Mouse (Mus musculus): ENCODE data around the gene Tcf15. TPM values are rescaled to one million over a fixed set of nuclear protein-coding genes. Genes with fewer than 3 reads are reported as not detected.

Tcf15 gene
- polyA plus RNA-seq, 1 experiment from 2014 or later = 5.5 TPM

DNA sequence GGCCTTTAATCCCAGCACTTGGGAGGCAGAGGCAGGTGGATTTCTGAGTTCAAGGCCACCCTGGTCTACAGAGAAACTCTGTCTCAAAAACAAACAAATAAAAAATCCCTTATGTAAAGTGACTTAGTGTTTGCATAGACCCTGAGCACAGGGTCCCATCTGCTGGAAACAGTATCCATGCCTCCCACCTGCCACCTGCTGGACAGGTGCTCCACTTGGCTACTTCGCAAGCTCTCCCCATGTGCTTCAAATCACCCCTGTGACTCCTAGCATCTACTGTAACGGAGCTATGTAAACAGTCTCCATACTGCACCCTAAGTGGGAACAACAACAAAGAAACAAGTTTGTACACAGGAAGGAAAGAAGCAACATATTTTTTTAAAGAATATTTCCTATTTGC is 14.8 kb upstream of the Tcf15 start:
- Histone ChIP-seq H3K9ac (no peak overlapping the region), H3K27ac (replicated peaks) (no peak overlapping the region), H3K4me3 (replicated peaks) (no peak overlapping the region), H3K9me3 (replicated peaks) (no peaks in the 10 kb centered on the region), H3K4me2 (replicated peaks) (no peak overlapping the region), H3K4me1 (peaks cover 10% of the 10 kb centered on the region; the same call in 1 of the 2 replicates), H3K27me3 (no peaks in the 10 kb centered on the region), H3K36me3 (no peaks in the 10 kb centered on the region)
- WGBS = 53% methylated on average over 2 of the region's 2 CpGs
- no peak for ATAC-seq (ENCODE audit: insufficient number of reproducible peaks, low FRiP score, low TSS enrichment, low read depth)

DNA sequence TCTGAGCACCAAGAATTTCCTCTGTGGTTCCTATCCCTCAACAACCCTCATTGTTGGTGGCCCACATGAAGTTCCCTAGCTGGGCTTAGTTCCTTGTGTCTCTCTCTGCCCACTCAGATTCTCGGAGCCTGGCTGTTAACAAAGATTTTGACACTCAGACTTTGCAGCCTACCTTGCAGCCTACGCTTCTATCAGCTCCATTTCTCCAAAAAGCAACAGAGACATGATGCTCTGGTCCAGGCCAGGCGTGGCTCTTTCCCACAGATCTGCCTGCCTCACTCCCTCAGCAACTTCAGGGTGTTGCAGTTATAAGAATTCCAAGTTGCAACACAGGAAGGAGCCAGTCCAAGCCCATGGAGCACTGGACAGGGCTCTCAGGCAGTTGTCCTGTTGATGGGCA is 13.6 kb upstream of the Tcf15 start:
- Histone ChIP-seq H3K4me1 (peaks cover 10% of the 10 kb centered on the region; the same call in 1 of the 2 replicates), H3K9me3 (replicated peaks) (no peaks in the 10 kb centered on the region), H3K4me3 (replicated peaks) (no peak overlapping the region), H3K4me2 (replicated peaks) (no peak overlapping the region), H3K27ac (replicated peaks) (no peak overlapping the region), H3K27me3 (no peaks in the 10 kb centered on the region), H3K36me3 (no peaks in the 10 kb centered on the region), H3K9ac (no peak overlapping the region)
- WGBS = 73% methylated on average over 3 of the region's 3 CpGs
- no peak for ATAC-seq (ENCODE audit: insufficient number of reproducible peaks, low FRiP score, low TSS enrichment, low read depth)

DNA sequence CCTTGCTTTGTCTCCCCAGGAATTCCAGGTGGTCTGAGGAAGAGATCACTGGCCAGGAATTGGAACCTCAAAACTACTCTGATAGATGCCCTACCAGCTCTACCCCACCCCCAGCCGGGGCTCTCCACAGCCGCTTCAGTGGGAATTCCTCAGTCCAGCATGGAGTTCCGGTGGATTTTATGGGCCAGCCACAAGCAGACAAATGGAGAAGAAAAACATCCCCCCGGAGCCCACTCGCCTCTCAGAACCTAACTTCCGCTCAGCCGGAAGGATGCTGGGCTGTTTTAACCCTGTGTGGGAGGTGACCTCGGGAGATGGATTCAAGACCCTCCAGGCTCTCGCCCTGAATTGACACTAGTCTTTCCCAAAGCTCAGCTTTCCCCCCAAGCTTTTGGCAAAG is 11.3 kb upstream of the Tcf15 start:
- Histone ChIP-seq H3K4me3 (replicated peaks) (no peak overlapping the region), H3K4me1 (peaks cover 10% of the 10 kb centered on the region; the same call in 1 of the 2 replicates), H3K9me3 (replicated peaks) (no peaks in the 10 kb centered on the region), H3K4me2 (replicated peaks) (no peak overlapping the region), H3K27me3 (no peaks in the 10 kb centered on the region), H3K9ac (no peak overlapping the region), H3K27ac (replicated peaks) (no peak overlapping the region), H3K36me3 (no peaks in the 10 kb centered on the region)
- no peak for ATAC-seq (ENCODE audit: insufficient number of reproducible peaks, low FRiP score, low TSS enrichment, low read depth)
- WGBS = 49% methylated on average over 9 of the region's 9 CpGs

DNA sequence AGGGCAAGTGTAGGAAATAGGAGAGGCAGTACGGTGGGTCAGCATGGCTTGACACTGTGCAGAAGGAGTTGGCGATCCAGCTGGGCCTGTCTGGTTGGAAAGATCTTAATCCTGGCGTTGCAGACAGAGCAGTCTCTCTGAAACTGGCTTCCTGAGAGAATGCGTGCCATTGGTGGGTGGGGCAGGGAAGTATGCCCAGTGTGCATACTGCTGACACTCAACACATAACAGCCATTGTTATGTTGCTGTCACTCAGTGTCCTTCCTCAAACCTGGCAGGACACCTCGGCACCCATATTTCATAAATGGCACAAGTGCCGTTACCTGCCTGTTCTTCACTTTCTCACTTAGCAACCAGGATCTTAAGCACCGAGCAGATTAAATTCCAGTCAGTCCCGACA is 10.7 kb upstream of the Tcf15 start:
- H3K9ac ChIP-seq = no peak overlapping the region
- peak; percentile 34 for ATAC-seq (ENCODE audit: insufficient number of reproducible peaks, low FRiP score, low TSS enrichment, low read depth)

DNA sequence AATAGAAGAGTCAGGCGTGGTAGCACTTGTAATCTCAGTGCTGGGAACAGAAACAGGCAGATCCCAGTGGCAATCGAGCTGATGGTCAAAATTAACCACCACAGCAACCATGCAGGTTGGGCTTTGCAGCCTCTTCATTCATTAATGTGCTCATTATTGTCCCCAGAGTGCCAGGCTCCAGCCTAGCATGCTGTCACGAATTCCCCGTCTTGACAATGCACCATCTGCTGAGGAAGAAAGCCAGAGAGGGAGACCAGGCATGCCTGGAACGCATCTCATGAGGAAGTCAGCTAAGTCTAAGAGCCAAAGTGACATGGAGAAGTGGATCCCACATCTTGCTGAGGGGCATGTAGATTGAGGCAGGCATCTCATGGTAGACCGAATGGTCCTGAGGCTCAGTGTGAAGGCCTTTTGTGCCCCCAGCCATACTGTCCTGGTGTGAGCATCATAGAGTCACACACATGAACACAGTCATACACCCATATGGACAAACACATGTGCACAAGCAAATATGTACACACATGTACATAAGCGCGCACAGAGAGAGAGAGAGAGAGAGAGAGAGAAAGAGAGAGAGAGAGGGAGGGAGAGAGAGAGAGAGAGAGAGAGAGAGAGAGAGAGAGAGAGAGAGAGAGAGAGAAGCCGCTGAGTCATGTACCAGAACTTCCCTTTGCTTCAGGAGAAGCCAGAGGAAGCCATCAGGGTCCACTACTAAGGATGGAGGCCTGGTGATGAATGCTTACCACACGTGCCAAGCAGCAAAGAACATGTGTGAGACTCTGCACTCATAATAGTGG is 4.0 kb upstream of the Tcf15 start:
- Histone ChIP-seq H3K27ac (replicated peaks) (no peak overlapping the region), H3K36me3 (no peaks in the 10 kb centered on the region), H3K9me3 (replicated peaks) (no peaks in the 10 kb centered on the region), H3K9ac (no peak overlapping the region), H3K27me3 (peaks cover 39% of the 10 kb centered on the region), H3K4me2 (replicated peaks) (no peak overlapping the region), H3K4me3 (replicated peaks) (no peak overlapping the region), H3K4me1 (peaks cover 28% of the 10 kb centered on the region)
- WGBS = 63% methylated on average over 10 of the region's 10 CpGs
- ATAC-seq (ENCODE audit: insufficient number of reproducible peaks, low FRiP score, low TSS enrichment, low read depth) = no peak

More for the DNA sequence above, 10.7 kb upstream of the Tcf15 start:
- Histone ChIP-seq H3K27me3 (no peaks in the 10 kb centered on the region), H3K4me1 (peaks cover 10% of the 10 kb centered on the region; the same call in 1 of the 2 replicates), H3K4me2 (replicated peaks) (no peak overlapping the region), H3K4me3 (replicated peaks) (no peak overlapping the region), H3K9me3 (replicated peaks) (no peaks in the 10 kb centered on the region), H3K27ac (replicated peaks) (no peak overlapping the region), H3K36me3 (no peaks in the 10 kb centered on the region)
- WGBS = 46% methylated on average over 8 of the region's 8 CpGs

DNA sequence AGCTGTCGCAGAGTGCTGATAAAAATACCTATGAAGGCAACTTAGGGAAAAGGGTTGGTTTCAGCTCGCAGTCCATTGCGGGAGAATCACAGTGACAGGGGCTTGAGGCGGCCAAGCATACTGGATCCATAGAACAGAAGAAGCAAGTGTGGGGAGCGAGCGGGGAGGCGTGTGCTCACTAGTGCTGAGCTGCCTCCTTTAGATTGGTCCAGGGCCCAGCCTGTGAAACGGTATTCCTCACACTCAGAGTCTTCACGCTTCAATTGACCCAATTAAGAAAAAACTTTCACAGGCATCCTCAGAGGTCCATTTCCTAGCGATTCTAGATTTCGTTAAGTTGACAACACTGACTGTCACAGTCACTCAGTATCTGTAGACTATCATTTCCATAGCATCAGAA is 2.4 kb upstream of the Tcf15 start:
- ATAC-seq (ENCODE audit: insufficient number of reproducible peaks, low FRiP score, low TSS enrichment, low read depth) = no peak
- Histone ChIP-seq H3K36me3 (no peaks in the 10 kb centered on the region), H3K9me3 (replicated peaks) (no peaks in the 10 kb centered on the region), H3K9ac (no peak overlapping the region), H3K4me3 (replicated peaks) (no peak overlapping the region), H3K27ac (replicated peaks) (no peak overlapping the region), H3K27me3 (peaks cover 54% of the 10 kb centered on the region), H3K4me2 (replicated peaks) (no peak overlapping the region), H3K4me1 (peaks cover 28% of the 10 kb centered on the region)
- WGBS = 45% methylated on average over 11 of the region's 11 CpGs

DNA sequence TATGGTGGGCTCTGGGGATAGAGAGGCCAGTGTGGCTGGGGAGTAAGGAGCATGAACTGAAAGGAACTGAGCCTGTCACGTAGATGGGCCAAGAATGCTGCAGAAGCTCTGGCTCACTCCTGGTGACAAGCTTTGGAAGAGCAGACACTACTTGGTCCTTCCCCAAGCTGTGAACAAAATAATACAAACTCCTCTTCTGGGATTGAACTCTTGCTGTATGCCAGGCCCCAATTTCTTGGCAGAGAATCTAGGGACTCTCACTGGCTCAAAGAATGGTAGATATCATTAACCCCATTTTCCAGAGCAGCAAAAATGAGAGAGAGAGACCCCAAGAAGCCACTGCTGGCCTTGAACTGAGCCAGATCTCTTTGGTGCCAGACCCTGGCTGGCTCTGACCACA is 1.9 kb upstream of the Tcf15 start:
- H3K4me2 ChIP-seq (replicated peaks) = peak overlapping the region; percentile 93
- H3K27ac ChIP-seq (replicated peaks) = no peak overlapping the region
- ATAC-seq (ENCODE audit: insufficient number of reproducible peaks, low FRiP score, low TSS enrichment, low read depth) = no peak

DNA sequence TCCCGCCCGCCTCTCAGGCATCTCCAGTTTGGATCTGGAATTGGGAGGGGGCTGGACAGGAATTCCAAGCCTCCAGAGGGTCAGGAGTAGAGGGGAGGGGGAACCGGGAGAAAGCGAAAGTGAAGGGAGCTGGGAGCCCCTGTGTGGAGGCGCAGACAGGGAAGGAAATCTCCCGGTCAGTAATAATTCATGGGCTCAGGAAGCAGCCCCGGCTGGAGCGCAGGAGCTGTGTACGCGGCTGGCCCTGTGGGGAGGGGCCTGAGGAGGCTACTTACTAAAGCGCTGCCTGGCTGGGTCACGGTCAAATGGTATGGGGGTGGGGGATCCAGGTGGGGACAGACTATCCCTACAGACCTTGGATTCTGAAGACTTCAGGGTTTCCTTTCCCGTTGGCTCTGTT is 1.3 kb upstream of the Tcf15 start:
- ATAC-seq (ENCODE audit: insufficient number of reproducible peaks, low FRiP score, low TSS enrichment, low read depth) = no peak
- WGBS = 2% methylated on average over 13 of the region's 13 CpGs
- Histone ChIP-seq H3K9ac (no peak overlapping the region), H3K9me3 (replicated peaks) (no peaks in the 10 kb centered on the region), H3K4me3 (replicated peaks) (peak overlapping the region; percentile 39), H3K4me1 (peaks cover 28% of the 10 kb centered on the region), H3K27ac (replicated peaks) (no peak overlapping the region), H3K4me2 (replicated peaks) (peak overlapping the region; percentile 93), H3K36me3 (no peaks in the 10 kb centered on the region), H3K27me3 (peaks cover 61% of the 10 kb centered on the region)

More for the DNA sequence above, 1.9 kb upstream of the Tcf15 start:
- H3K4me1 ChIP-seq = peaks cover 28% of the 10 kb centered on the region
- peak overlapping the region; percentile 39 for H3K4me3 ChIP-seq (replicated peaks)
- no peaks in the 10 kb centered on the region for H3K9me3 ChIP-seq (replicated peaks)
- no peaks in the 10 kb centered on the region for H3K36me3 ChIP-seq
- H3K27me3 ChIP-seq = peaks cover 58% of the 10 kb centered on the region
- no peak overlapping the region for H3K9ac ChIP-seq
- WGBS = 40% methylated on average over 1 of the region's 1 CpGs

DNA sequence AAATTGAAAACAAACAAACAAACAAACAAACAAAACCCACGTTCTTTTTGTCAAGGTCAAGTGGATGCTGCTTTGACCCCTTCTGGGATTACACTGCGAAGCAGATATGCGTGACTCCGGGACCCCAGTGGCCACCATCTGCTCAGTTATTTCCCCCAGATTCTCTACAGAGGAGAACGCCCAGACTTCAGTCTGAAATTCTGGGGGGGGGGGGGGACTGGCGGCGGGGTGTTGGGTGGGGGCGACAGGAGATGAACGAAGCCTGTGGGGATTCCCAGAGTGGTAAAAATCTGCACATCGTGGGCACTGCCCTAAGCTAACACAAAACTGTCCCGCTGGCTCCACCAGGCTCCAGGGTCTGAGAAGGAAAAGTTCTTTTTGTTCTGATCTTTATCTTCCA is 790 bp upstream of the Tcf15 start:
- H3K27me3 ChIP-seq = peaks cover 62% of the 10 kb centered on the region
- peak overlapping the region; percentile 50 for H3K4me3 ChIP-seq (replicated peaks)
- H3K4me1 ChIP-seq = peaks cover 28% of the 10 kb centered on the region
- WGBS = 5% methylated on average over 11 of the region's 11 CpGs
- H3K36me3 ChIP-seq = no peaks in the 10 kb centered on the region
- no peaks in the 10 kb centered on the region for H3K9me3 ChIP-seq (replicated peaks)
- no peak overlapping the region for H3K9ac ChIP-seq
- ATAC-seq (ENCODE audit: insufficient number of reproducible peaks, low FRiP score, low TSS enrichment, low read depth) = no peak
- peak overlapping the region; percentile 93 for H3K4me2 ChIP-seq (replicated peaks)
- H3K27ac ChIP-seq (replicated peaks) = no peak overlapping the region

DNA sequence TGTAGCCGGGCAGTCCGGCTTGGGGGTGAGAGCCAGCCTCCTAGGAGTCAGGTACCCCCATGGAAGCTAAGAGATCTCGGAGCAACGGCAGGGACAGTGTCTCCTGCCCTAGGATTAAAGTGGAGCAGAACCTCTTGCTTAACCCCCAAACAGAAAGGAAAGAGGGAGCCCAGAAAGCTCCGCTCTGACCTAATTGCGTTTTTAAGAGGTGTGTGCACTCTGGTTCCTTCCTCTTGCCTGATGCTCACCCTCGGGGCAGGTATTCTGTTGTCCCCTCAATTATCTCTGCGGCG is 743 bp downstream of the Tcf15 start:
- peaks cover 66% of the 10 kb centered on the region for H3K27me3 ChIP-seq

DNA sequence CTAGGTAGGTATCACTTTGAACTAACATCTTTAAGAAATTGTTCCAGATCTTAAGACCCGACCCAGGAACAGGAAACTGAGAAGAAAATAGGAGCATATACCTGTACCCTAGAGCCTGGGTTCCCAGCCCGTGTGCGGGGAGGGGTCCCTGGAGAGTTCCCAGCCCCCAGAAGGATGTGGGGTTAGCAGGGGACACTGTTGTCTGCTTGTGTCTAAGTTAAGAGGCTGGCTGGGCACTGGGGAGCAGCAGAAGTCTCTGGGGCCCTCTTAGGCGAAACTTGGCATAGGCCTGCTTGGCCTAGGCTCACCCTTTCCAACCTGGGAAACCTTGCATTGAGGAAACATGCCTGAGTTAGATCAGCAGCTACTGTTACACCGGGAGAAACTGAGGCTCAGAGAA is 1.1 kb downstream of the Tcf15 start:
- peak overlapping the region; percentile 93; the same call in 1 of the 2 replicates for H3K4me2 ChIP-seq (replicated peaks)
- H3K27ac ChIP-seq (replicated peaks) = no peak overlapping the region
- 64% methylated on average over 5 of the region's 5 CpGs for WGBS
- peaks cover 28% of the 10 kb centered on the region for H3K4me1 ChIP-seq
- no peak for ATAC-seq (ENCODE audit: insufficient number of reproducible peaks, low FRiP score, low TSS enrichment, low read depth)
- H3K9me3 ChIP-seq (replicated peaks) = no peaks in the 10 kb centered on the region
- no peaks in the 10 kb centered on the region for H3K36me3 ChIP-seq
- peaks cover 66% of the 10 kb centered on the region for H3K27me3 ChIP-seq
- no peak overlapping the region for H3K9ac ChIP-seq
- H3K4me3 ChIP-seq (replicated peaks) = no peak overlapping the region; the same call in 1 of the 2 replicates

More for the DNA sequence above, 743 bp downstream of the Tcf15 start:
- H3K9me3 ChIP-seq (replicated peaks) = no peaks in the 10 kb centered on the region
- peak overlapping the region; percentile 50 for H3K4me3 ChIP-seq (replicated peaks)
- H3K36me3 ChIP-seq = no peaks in the 10 kb centered on the region
- WGBS = 14% methylated on average over 9 of the region's 9 CpGs
- H3K27ac ChIP-seq (replicated peaks) = no peak overlapping the region
- no peak for ATAC-seq (ENCODE audit: insufficient number of reproducible peaks, low FRiP score, low TSS enrichment, low read depth)
- peak overlapping the region; percentile 93 for H3K4me2 ChIP-seq (replicated peaks)
- H3K9ac ChIP-seq = no peak overlapping the region
- H3K4me1 ChIP-seq = peaks cover 28% of the 10 kb centered on the region

DNA sequence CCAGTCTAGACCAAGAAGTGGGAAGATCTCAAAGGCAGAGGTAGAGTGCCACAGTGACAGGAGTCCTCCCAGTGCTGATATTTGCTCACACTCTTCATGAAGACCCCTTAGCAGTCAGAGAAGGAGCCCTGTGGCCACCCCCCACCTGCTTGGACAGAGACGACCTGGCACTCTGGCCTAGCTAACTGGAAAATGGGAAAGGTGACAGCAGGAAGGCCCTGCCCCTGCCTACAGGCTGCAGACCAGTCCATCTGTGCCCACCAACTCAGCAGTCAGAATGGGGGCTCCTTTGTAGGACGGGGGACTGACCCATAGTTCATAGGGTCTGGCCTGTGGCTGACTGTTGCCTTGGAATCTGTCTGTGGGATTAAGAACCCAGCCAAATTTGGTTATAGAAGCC is 2.4 kb downstream of the Tcf15 start:
- no peak for ATAC-seq (ENCODE audit: insufficient number of reproducible peaks, low FRiP score, low TSS enrichment, low read depth)
- Histone ChIP-seq H3K9ac (no peak overlapping the region), H3K4me3 (replicated peaks) (no peak overlapping the region), H3K27ac (replicated peaks) (no peak overlapping the region), H3K9me3 (replicated peaks) (no peaks in the 10 kb centered on the region), H3K27me3 (peaks cover 60% of the 10 kb centered on the region), H3K4me2 (replicated peaks) (no peak overlapping the region), H3K36me3 (no peaks in the 10 kb centered on the region), H3K4me1 (peaks cover 28% of the 10 kb centered on the region)
- WGBS = 69% methylated on average over 2 of the region's 2 CpGs

All from embryonic facial prominence, embryonic 15.5 days (tissue).